Mouse (Mus musculus) heart, adult 11 months (tissue): ENCODE measurements at regions not wholly inside any gene's neighbourhood (a gene's known extent, or its start where the extent isn't known, plus 50 kb on each side); places are given as distances from the start of the nearest gene placed in this dataset.

ENCODE experiments used
- DNase-seq: peaks from one replicate; pipeline ENCODE4 v3.0.0; 2022

GRCm38 (mm10) chr12:95937705-95938104 lies 245.7 kb downstream of the Flrt2 start:
- no peak for DNase-seq

- no peak for DNase-seq
These were observed 248.5 kb downstream of the Flrt2 start for GRCm38 (mm10) chr12:95940465-95941012.

- DNase-seq, result no peak
These were observed 267.9 kb downstream of the Flrt2 start for GRCm38 (mm10) chr12:95959786-95960504.

DNA sequence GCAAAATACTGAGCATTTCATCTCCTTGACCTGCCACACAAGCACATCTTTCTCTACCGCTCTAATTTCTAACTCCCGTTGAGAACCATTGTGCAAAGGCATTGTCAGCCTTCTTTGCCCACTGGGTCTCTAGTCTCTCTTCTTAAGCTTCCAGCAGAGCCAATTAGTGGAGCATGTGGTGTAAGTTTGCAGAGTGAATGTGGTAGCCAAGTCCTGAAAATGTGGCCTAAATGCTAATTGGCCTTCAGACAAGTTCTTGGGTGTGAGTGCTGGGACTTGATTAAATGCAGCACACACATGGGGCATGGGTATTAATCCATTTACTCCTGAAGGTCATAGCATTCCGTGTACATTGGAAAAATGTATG lies 268.5 kb downstream of the Flrt2 start:
- DNase-seq, result no peak

DNA sequence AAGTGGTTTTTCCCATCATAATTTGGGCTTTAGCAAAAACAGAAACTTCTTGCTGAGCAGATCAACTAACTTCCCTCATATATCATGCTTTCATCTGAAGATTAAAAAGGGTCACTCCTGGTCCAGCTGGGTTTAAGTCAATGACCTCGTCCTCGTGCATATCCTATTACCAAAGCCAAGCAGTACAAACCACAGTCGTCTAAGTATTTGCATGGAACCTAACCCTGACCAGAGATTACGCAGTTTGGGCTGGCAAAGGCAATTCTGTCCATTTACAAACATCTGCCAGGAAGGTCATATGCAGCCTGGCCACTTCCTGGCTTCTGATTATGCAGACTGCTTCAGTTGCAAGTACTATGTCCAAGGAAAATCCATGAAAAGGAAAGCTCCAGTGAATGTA lies 270.8 kb downstream of the Flrt2 start:
- DNase-seq, result no peak

GRCm38 (mm10) chr12:95988669-95989288 lies 296.8 kb downstream of the Flrt2 start:
- no peak for DNase-seq

DNA sequence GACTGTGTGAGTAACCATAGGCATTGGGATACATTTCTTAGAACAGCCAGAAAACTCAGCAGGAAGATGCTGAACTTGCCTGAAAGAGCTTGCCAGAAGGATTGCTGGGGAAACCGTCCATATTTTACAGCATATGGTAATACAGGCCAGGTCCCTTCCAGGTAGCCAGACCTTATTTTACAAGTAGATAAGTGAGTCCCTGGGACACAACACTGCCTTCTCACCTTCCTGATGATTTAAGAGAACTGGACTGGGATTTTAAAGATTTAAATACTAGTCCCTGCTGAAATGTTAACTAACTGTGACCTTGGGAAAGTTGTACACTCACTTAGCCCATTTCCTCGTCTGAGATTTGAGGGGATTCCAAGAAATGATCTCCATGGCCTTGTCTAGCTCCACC lies 302.9 kb downstream of the Flrt2 start:
- DNase-seq, result peak; percentile 23

GRCm38 (mm10) chr12:96030180-96030579 lies 338.2 kb downstream of the Flrt2 start:
- DNase-seq, result no peak

- DNase-seq, result no peak
These were observed 383.3 kb downstream of the Flrt2 start for GRCm38 (mm10) chr12:96075365-96075764.

DNA sequence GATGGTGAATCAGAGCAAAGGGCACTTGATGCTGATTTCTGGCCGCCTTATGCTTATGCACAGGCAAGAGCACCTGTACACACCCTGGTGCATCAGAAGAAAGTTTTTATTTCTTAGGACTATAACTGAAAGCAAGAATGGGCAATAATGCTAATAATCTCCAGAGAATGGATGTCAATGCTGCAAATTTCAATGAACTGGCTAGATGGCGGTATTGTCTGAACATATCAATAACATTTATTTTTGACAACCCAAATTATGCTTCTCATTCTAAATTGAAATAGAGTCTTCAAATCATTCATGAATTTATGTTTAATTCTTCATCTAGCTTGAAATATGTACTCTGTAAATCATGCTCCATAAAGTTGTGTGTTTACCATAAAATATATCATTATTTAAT lies 399.0 kb downstream of the Flrt2 start:
- no peak for DNase-seq

DNA sequence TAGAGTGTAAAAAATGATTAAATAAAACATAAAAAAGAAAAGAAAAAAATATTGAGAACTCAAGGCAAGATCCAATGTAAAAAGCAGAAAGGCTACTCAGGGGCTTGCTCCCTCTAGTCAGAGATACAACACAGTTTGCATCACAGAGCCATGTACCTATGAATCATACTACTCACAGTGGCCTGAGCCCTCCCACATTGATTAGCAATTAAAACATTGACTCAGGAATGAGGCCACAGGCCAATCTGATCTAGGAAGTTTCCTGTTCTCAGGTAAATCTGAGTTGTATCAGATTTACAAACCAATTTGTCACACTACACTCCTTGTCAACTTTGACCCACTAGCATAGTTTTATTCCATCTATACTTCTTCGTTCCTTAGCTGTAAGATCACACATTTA lies 414.2 kb downstream of the Flrt2 start:
- DNase-seq, result no peak

DNA sequence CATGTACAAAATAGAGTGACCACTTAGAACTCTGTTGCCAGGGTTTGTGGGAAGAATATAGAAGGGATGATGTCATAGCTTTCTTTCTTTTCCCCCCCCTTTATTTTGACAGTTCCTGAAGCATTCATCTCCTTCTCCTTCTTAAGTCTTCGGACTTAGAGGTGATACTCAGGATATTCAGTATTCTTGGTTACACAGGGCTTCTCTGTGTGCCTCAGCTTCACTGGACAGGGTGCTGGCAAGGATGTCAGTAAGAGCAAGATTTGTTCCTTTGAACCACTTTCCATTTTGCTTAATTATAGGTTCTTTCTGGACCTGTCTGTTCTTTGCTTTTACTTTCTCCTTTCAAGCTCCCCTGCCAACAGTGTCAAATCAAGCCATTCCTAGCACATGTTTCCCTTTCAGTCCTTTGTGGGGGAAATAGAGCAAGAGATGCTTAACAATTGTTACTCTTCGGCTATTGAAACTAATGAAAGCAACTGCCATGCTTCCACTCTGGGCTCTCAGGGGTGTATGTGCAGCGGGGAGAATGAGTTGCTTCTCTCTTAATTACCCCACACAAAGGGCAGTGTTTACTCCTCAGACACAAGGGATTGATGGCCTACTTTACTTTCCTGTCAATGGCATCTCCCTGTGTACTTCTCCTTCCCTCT lies 422.8 kb downstream of the Flrt2 start:
- DNase-seq, result no peak

- no peak for DNase-seq
These were observed 425.5 kb downstream of the Flrt2 start for GRCm38 (mm10) chr12:96117553-96117952.

DNA sequence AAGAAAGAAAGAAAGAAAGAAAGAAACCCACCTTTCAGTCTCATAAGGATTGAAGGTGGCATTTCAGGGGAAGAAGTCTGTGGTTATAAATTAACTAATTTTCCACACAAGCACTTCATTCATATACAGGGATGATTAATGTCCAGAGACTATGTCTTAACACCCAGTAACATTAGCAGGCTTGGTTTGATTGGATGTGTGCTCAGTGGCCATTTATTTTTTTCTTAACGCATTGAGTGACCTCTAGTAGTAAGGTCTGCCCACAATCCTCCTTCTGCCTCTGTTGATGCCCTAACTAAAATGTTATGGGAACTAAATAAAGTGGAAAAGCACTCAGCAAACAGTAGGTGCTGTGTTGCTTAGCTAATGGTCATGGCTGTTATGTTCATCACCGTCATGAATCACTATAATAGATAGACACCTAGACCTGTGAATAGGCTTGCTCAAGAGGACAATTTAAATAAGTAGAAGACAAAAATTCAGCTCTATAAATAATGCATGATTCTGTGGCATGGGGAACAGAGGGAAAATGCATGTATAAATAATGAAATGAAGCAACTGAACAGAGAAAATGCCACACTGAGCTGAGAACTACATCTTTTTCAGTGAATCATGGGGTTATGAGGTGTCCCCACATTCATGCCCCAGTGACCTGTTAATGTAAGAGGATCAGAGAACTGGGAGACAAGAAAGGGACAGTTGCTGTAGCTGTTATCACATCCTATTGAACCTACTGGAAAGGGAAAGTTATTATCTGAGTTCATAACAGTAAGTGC lies 432.3 kb downstream of the Flrt2 start:
- peak; percentile 39 for DNase-seq

DNA sequence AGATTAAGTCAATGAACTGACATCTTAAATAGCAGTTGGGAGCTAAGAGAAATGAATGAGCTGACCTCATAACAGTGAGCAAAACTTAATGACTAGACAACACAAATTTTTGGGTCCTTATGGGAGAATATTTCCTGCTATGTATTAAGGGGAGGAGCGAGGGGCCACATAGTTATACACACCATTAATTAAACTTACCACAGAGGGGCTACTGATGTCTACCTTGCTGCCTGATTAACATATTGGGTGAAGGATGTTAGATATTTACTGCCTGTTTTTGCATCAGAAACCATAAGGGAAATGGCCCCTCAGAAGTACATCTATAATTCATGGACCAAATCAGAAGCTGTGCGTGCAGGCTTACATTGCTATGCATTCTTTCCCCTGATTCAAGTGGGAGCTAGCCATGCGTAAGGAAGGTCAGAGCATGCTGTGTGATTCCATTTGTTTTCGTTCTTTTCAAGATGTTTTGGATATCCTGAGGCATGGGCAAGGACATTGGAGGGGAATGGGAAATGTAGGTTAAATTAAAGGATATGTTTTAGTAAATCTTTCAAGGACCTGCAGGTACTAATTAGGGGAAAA lies 437.9 kb downstream of the Flrt2 start:
- no peak for DNase-seq

DNA sequence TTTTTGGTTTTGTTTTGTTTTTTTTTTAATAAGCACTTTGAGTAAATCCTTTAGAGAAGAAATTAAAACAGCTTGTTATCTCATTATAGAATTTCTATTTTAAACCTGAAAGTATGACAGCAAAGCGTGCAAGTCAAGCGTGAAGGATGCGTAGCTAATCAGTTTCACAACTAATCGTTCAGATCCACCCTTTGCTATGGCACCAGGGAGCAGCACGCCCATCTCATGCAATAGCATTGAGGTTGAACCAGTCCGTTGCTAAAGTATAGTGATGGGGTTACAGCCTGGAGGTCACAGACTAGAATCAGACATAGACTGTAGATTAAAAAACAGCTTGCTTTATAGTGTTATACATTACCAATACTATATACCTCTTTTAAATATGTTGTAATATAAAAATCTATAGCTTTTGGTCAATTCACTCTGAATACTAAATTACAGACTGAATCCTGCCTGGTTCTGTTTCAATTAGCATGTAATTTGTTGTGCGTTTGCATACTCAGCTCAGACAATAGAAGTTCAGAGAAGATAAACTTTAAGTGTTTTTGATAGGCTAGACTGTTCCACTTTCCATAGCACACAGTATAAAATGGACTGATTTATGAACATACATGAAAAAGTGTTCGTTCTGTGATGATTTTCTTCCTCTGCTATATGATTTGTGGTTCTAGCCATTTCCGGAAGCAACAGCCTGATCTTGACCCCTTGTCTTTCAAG lies 438.9 kb downstream of the Flrt2 start:
- DNase-seq, result no peak

- DNase-seq, result no peak
These were observed 442.1 kb downstream of the Flrt2 start for GRCm38 (mm10) chr12:96134136-96134535.

DNA sequence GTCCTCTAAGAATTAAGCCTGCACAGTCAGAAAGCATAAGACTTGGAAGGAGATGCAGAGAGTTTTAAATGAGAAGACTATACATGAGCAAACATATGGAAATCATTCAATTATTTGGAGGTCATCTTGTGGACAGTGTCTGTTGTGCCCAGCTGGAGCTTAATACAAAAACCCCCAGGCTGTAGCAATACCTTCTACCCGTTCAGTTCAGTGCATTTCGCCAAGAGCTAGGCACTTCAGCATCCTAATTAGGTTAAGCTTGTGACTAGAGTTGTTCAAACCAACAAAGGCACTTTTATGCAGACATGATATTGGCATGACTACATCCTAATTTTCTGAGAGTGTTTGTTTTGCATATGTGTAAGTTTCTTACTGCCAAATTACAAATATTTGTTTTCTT lies 449.7 kb downstream of the Flrt2 start:
- no peak for DNase-seq

- DNase-seq, result no peak
These were observed 462.1 kb downstream of the Flrt2 start for GRCm38 (mm10) chr12:96154095-96154494.

DNA sequence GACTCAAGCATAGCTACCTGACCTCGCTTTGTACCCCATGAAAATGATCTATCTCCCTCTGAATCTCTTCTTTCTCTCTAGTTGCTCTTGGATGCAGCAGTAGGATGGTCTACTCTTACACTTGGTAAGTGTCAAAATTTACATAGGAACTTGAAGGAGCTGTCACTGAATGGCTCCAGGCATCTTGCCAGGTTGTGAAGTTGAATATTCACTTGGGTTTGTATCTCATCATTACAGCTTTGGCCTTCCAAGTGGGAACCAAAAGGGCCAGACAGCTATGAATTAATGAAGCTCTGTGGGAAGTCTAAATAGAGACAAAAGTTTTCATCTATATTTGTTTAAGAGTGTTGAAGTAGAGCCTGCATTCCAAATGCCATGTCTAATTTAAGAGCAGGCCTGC lies 475.5 kb downstream of the Flrt2 start:
- peak; percentile 22 for DNase-seq

DNA sequence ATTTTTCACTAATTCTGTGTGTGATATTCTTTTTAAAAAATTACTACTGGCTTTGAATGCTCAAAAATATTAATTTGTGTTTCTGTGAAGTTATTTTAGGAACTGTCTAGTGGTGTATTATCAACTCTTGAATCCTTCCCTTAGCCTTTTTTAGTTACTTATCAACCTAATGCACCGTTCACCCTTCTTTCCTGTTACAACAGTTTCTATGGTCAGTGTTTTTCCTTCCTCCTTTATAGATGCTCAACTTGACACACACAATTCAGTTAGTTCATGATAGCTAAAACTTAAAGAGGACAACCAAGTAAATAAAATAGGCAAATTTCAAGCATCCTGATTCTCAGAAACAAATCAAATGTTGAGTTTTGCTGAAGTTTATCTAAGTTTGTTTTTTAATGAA lies 506.9 kb downstream of the Flrt2 start:
- no peak for DNase-seq

GRCm38 (mm10) chr12:96201855-96202254 lies 509.8 kb downstream of the Flrt2 start:
- DNase-seq, result peak; percentile 60
